Mouse (Mus musculus): ENCODE measurements around the gene Acoxl. TPM values are rescaled to one million over a fixed set of nuclear protein-coding genes. Genes with fewer than 3 reads are reported as not detected.

Acoxl gene
- polyA plus RNA-seq, 1 experiment from 2014 or later = 0.29 TPM

- Histone ChIP-seq H3K27me3 (ENCODE audit: control insufficient read depth, insufficient read depth, low read length) (no peaks in the 10 kb centered on the region), H3K27ac (ENCODE audit: low read depth, low read length) (no peak overlapping the region), H3K9me3 (ENCODE audit: control insufficient read depth, low read length) (no peaks in the 10 kb centered on the region), H3K36me3 (ENCODE audit: control insufficient read depth, insufficient read depth, low read length) (no peaks in the 10 kb centered on the region; the same call in 1 of the 2 replicates), H3K4me1 (ENCODE audit: control insufficient read depth, insufficient read depth, low read length) (peaks cover 14% of the 10 kb centered on the region; the same call in 1 of the 2 replicates), H3K4me2 (ENCODE audit: low read depth, low read length) (no peak overlapping the region), H3K4me3 (ENCODE audit: low read depth, low read length) (no peak overlapping the region), H3K9ac (replicated peaks; ENCODE audit: low read depth, low read length) (no peak overlapping the region)
- 90% methylated on average over 16 of the region's 16 CpGs for WGBS
- ATAC-seq (ENCODE audit: low read depth) = no peak
Observed at GRCm38 (mm10) chr2:128136769-128137433, 298.2 kb downstream of the Acoxl start.

GRCm38 (mm10) chr2:128137480-128138276 lies 299.0 kb downstream of the Acoxl start:
- Histone ChIP-seq H3K36me3 (ENCODE audit: control insufficient read depth, insufficient read depth, low read length) (no peaks in the 10 kb centered on the region), H3K4me3 (ENCODE audit: low read depth, low read length) (no peak overlapping the region), H3K4me2 (ENCODE audit: low read depth, low read length) (no peak overlapping the region), H3K9ac (replicated peaks; ENCODE audit: low read depth, low read length) (no peak overlapping the region), H3K4me1 (ENCODE audit: control insufficient read depth, insufficient read depth, low read length) (peaks cover 14% of the 10 kb centered on the region; the same call in 1 of the 2 replicates), H3K27ac (ENCODE audit: low read depth, low read length) (no peak overlapping the region), H3K27me3 (ENCODE audit: control insufficient read depth, insufficient read depth, low read length) (no peaks in the 10 kb centered on the region), H3K9me3 (ENCODE audit: control insufficient read depth, low read length) (no peaks in the 10 kb centered on the region)
- no peak for ATAC-seq (ENCODE audit: low read depth)
- 66% methylated on average over 22 of the region's 22 CpGs for WGBS

- 52% methylated on average over 8 of the region's 8 CpGs for WGBS
- H3K4me2 ChIP-seq (ENCODE audit: low read depth, low read length) = no peak overlapping the region
Observed at GRCm38 (mm10) chr2:128138924-128139323, 300.2 kb downstream of the Acoxl start.

GRCm38 (mm10) chr2:128139781-128140180 lies 301.1 kb downstream of the Acoxl start:
- 38% methylated on average over 15 of the region's 15 CpGs for WGBS
- H3K4me1 ChIP-seq (ENCODE audit: control insufficient read depth, insufficient read depth, low read length) = peaks cover 14% of the 10 kb centered on the region; the same call in 1 of the 2 replicates
- H3K4me2 ChIP-seq (ENCODE audit: low read depth, low read length) = no peak overlapping the region
- ATAC-seq (ENCODE audit: low read depth) = peak; percentile 52; the same call in 1 of the 2 replicates
- H3K4me3 ChIP-seq (ENCODE audit: low read depth, low read length) = no peak overlapping the region
- no peaks in the 10 kb centered on the region for H3K9me3 ChIP-seq (ENCODE audit: control insufficient read depth, low read length)
- peak overlapping the region; percentile 53 for H3K27ac ChIP-seq (ENCODE audit: low read depth, low read length)
- H3K9ac ChIP-seq (replicated peaks; ENCODE audit: low read depth, low read length) = no peak overlapping the region
- no peaks in the 10 kb centered on the region for H3K27me3 ChIP-seq (ENCODE audit: control insufficient read depth, insufficient read depth, low read length)
- H3K36me3 ChIP-seq (ENCODE audit: control insufficient read depth, insufficient read depth, low read length) = no peaks in the 10 kb centered on the region

More at GRCm38 (mm10) chr2:128138924-128139323, 300.2 kb downstream of the Acoxl start:
- Histone ChIP-seq H3K27ac (ENCODE audit: low read depth, low read length) (no peak overlapping the region), H3K4me3 (ENCODE audit: low read depth, low read length) (no peak overlapping the region), H3K9me3 (ENCODE audit: control insufficient read depth, low read length) (no peaks in the 10 kb centered on the region), H3K36me3 (ENCODE audit: control insufficient read depth, insufficient read depth, low read length) (no peaks in the 10 kb centered on the region), H3K9ac (replicated peaks; ENCODE audit: low read depth, low read length) (no peak overlapping the region), H3K4me1 (ENCODE audit: control insufficient read depth, insufficient read depth, low read length) (peaks cover 14% of the 10 kb centered on the region; the same call in 1 of the 2 replicates), H3K27me3 (ENCODE audit: control insufficient read depth, insufficient read depth, low read length) (no peaks in the 10 kb centered on the region)
- peak; percentile 79 for ATAC-seq (ENCODE audit: low read depth)

GRCm38 (mm10) chr2:128140183-128140582 lies 301.5 kb downstream of the Acoxl start:
- Histone ChIP-seq H3K9me3 (ENCODE audit: control insufficient read depth, low read length) (no peaks in the 10 kb centered on the region), H3K27me3 (ENCODE audit: control insufficient read depth, insufficient read depth, low read length) (no peaks in the 10 kb centered on the region), H3K9ac (replicated peaks; ENCODE audit: low read depth, low read length) (no peak overlapping the region), H3K36me3 (ENCODE audit: control insufficient read depth, insufficient read depth, low read length) (no peaks in the 10 kb centered on the region), H3K4me3 (ENCODE audit: low read depth, low read length) (no peak overlapping the region), H3K27ac (ENCODE audit: low read depth, low read length) (peak overlapping the region; percentile 53; the same call in 1 of the 2 replicates), H3K4me2 (ENCODE audit: low read depth, low read length) (no peak overlapping the region), H3K4me1 (ENCODE audit: control insufficient read depth, insufficient read depth, low read length) (peaks cover 14% of the 10 kb centered on the region; the same call in 1 of the 2 replicates)
- ATAC-seq (ENCODE audit: low read depth) = 0 out of 2 replicates have a peak, but pooled peaks have one; percentile 26
- 71% methylated on average over 3 of the region's 3 CpGs for WGBS

GRCm38 (mm10) chr2:128143992-128144391 lies 305.3 kb downstream of the Acoxl start:
- Histone ChIP-seq H3K27me3 (ENCODE audit: control insufficient read depth, insufficient read depth, low read length) (no peaks in the 10 kb centered on the region), H3K9me3 (ENCODE audit: control insufficient read depth, low read length) (no peaks in the 10 kb centered on the region), H3K4me3 (ENCODE audit: low read depth, low read length) (no peak overlapping the region), H3K4me1 (ENCODE audit: control insufficient read depth, insufficient read depth, low read length) (peaks cover 12% of the 10 kb centered on the region; the same call in 1 of the 2 replicates), H3K36me3 (ENCODE audit: control insufficient read depth, insufficient read depth, low read length) (no peaks in the 10 kb centered on the region; the same call in 1 of the 2 replicates), H3K4me2 (ENCODE audit: low read depth, low read length) (no peak overlapping the region), H3K27ac (ENCODE audit: low read depth, low read length) (no peak overlapping the region), H3K9ac (replicated peaks; ENCODE audit: low read depth, low read length) (no peak overlapping the region)
- no peak for ATAC-seq (ENCODE audit: low read depth)

- 73% methylated on average over 3 of the region's 3 CpGs for WGBS
- H3K4me1 ChIP-seq (ENCODE audit: control insufficient read depth, insufficient read depth, low read length) = no peaks in the 10 kb centered on the region
- H3K9me3 ChIP-seq (ENCODE audit: control insufficient read depth, low read length) = no peaks in the 10 kb centered on the region
- ATAC-seq (ENCODE audit: low read depth) = no peak
- H3K36me3 ChIP-seq (ENCODE audit: control insufficient read depth, insufficient read depth, low read length) = no peaks in the 10 kb centered on the region; the same call in 1 of the 2 replicates
- no peak overlapping the region for H3K4me2 ChIP-seq (ENCODE audit: low read depth, low read length)
- no peak overlapping the region for H3K27ac ChIP-seq (ENCODE audit: low read depth, low read length)
- no peak overlapping the region for H3K9ac ChIP-seq (replicated peaks; ENCODE audit: low read depth, low read length)
- no peak overlapping the region for H3K4me3 ChIP-seq (ENCODE audit: low read depth, low read length)
- no peaks in the 10 kb centered on the region for H3K27me3 ChIP-seq (ENCODE audit: control insufficient read depth, insufficient read depth, low read length)
Observed at GRCm38 (mm10) chr2:128145433-128145832, 306.8 kb downstream of the Acoxl start.

- Histone ChIP-seq H3K9ac (replicated peaks; ENCODE audit: low read depth, low read length) (no peak overlapping the region), H3K4me1 (ENCODE audit: control insufficient read depth, insufficient read depth, low read length) (peaks cover 8% of the 10 kb centered on the region; the same call in 1 of the 2 replicates), H3K36me3 (ENCODE audit: control insufficient read depth, insufficient read depth, low read length) (no peaks in the 10 kb centered on the region; the same call in 1 of the 2 replicates), H3K9me3 (ENCODE audit: control insufficient read depth, low read length) (no peaks in the 10 kb centered on the region), H3K27me3 (ENCODE audit: control insufficient read depth, insufficient read depth, low read length) (no peaks in the 10 kb centered on the region), H3K27ac (ENCODE audit: low read depth, low read length) (no peak overlapping the region), H3K4me2 (ENCODE audit: low read depth, low read length) (no peak overlapping the region), H3K4me3 (ENCODE audit: low read depth, low read length) (no peak overlapping the region)
- WGBS = 89% methylated on average over 5 of the region's 5 CpGs
- no peak for ATAC-seq (ENCODE audit: low read depth)
Observed at GRCm38 (mm10) chr2:128149596-128149995, 310.9 kb downstream of the Acoxl start.

- 79% methylated on average over 9 of the region's 9 CpGs for WGBS
- H3K27me3 ChIP-seq (ENCODE audit: control insufficient read depth, insufficient read depth, low read length) = no peaks in the 10 kb centered on the region
- no peaks in the 10 kb centered on the region; the same call in 1 of the 2 replicates for H3K36me3 ChIP-seq (ENCODE audit: control insufficient read depth, insufficient read depth, low read length)
- no peak overlapping the region for H3K4me2 ChIP-seq (ENCODE audit: low read depth, low read length)
- peaks cover 24% of the 10 kb centered on the region; the same call in 1 of the 2 replicates for H3K4me1 ChIP-seq (ENCODE audit: control insufficient read depth, insufficient read depth, low read length)
- no peaks in the 10 kb centered on the region for H3K9me3 ChIP-seq (ENCODE audit: control insufficient read depth, low read length)
- H3K4me3 ChIP-seq (ENCODE audit: low read depth, low read length) = no peak overlapping the region
- H3K9ac ChIP-seq (replicated peaks; ENCODE audit: low read depth, low read length) = no peak overlapping the region
- ATAC-seq (ENCODE audit: low read depth) = no peak
- H3K27ac ChIP-seq (ENCODE audit: low read depth, low read length) = no peak overlapping the region
Observed at GRCm38 (mm10) chr2:128152211-128152610, 313.5 kb downstream of the Acoxl start.
